Mouse (Mus musculus): Measurements from ENCODE around the gene Stn1. TPM values are rescaled to one million over a fixed set of nuclear protein-coding genes. Genes with fewer than 3 reads are reported as not detected.

Gene Stn1
- total and polyA plus RNA-seq, 3 experiments = 15.7 to 20.0 (median 15.8) TPM

DNA sequence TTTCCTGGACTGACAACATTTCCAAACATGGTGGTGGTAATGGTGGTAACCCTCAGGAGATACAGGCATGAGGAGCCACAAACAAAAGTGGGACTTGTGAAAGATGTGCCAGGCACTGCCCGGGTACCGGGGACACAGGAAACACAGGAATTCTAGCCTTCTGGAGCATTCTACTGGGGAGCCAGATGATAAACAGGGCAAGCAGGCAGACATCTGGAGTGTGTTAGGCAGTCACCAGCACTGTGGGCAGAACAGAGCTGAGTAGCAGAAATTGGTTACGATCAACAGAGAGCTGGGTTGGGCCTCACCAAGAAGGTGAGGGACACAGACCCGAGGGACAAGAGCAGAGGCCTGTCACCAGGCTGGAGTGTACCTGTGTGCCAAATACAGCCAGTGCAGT, 38.4 kb downstream of the Stn1 start:
- Histone ChIP-seq H3K27me3 (ENCODE audit: control insufficient read depth, insufficient read depth, low read length) (no peaks in the 10 kb centered on the region), H3K79me2 (replicated peaks; ENCODE audit: control insufficient read depth, insufficient read depth, low read length) (no peaks in the 10 kb centered on the region), H3K9ac (ENCODE audit: low read depth, low read length) (no peak overlapping the region), H3K27ac (no peak overlapping the region), H3K4me1 (ENCODE audit: control insufficient read depth, insufficient read depth, low read length) (no peaks in the 10 kb centered on the region), H3K36me3 (ENCODE audit: control insufficient read depth, insufficient read depth, low read length) (no peaks in the 10 kb centered on the region), H3K4me3 (no peak overlapping the region)
- DNase-seq = no peak
- TF ChIP-seq CTCF (IDR thresholded peaks at IDR 0.05) (no peak), POLR2A (IDR thresholded peaks at IDR 0.05; ENCODE audit: insufficient read depth, low read depth, low read length) (no peak), EP300 (IDR thresholded peaks at IDR 0.05; ENCODE audit: insufficient read depth, low read depth, low read length) (no peak)
- intact Hi-C loops (cut with DNase I) = no loop called here
- 41% methylated on average over 4 of the region's 4 CpGs for WGBS

DNA sequence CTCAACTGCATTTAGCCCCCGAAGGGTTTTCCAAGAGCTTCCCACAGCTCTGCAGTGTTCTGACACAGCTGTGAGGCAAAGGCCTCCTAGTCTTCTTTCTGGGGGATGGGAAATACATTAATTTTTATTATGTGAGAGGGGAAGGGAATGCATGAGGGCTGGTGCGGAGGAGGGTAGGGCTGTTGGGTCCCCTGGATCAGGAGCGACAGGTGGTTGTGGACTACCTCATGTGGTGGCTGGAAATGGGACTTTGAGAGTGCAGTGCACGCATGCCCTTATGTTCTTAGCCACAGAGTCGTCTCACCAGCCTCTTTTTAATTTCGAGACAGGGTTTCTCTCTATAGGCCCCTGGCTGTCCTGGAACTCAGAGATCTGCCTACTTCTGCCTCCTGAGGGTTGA, 39.6 kb downstream of the Stn1 start:
- Histone ChIP-seq H3K27ac (no peak overlapping the region), H3K79me2 (replicated peaks; ENCODE audit: control insufficient read depth, insufficient read depth, low read length) (no peaks in the 10 kb centered on the region), H3K36me3 (ENCODE audit: control insufficient read depth, insufficient read depth, low read length) (no peaks in the 10 kb centered on the region), H3K4me1 (ENCODE audit: control insufficient read depth, insufficient read depth, low read length) (no peaks in the 10 kb centered on the region), H3K4me3 (no peak overlapping the region), H3K27me3 (ENCODE audit: control insufficient read depth, insufficient read depth, low read length) (no peaks in the 10 kb centered on the region), H3K9ac (ENCODE audit: low read depth, low read length) (no peak overlapping the region)
- DNase-seq = no peak
- intact Hi-C loops (cut with DNase I) = no loop called here
- TF ChIP-seq CTCF (IDR thresholded peaks at IDR 0.05) (no peak), POLR2A (IDR thresholded peaks at IDR 0.05; ENCODE audit: insufficient read depth, low read depth, low read length) (no peak), EP300 (IDR thresholded peaks at IDR 0.05; ENCODE audit: insufficient read depth, low read depth, low read length) (no peak)
- 92% methylated on average over 6 of the region's 6 CpGs for WGBS

DNA sequence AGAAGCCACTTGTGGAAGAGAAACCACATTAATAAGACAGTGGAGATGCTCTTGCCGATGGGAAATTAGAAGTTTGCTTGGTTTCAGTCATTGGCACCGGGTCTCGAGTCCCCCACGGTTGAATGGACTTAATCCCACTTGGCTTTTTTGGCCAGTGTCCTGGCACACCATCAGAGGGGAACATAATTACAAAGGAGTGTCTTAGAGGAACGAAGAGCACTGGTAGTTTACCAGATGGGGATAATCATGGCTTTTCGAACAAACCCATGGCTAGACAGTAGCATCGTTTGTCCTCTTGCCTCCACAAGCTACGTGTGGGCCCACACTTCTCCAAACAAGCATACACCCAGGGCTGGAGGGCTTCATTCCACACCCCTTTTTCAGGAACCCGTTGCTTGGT, 40.0 kb downstream of the Stn1 start:
- intact Hi-C loops (cut with DNase I) = no loop called here
- Histone ChIP-seq H3K36me3 (ENCODE audit: control insufficient read depth, insufficient read depth, low read length) (no peaks in the 10 kb centered on the region), H3K27me3 (ENCODE audit: control insufficient read depth, insufficient read depth, low read length) (no peaks in the 10 kb centered on the region), H3K4me3 (no peak overlapping the region), H3K79me2 (replicated peaks; ENCODE audit: control insufficient read depth, insufficient read depth, low read length) (no peaks in the 10 kb centered on the region), H3K27ac (no peak overlapping the region), H3K4me1 (ENCODE audit: control insufficient read depth, insufficient read depth, low read length) (no peaks in the 10 kb centered on the region), H3K9ac (ENCODE audit: low read depth, low read length) (no peak overlapping the region)
- no peak for DNase-seq
- TF ChIP-seq EP300 (IDR thresholded peaks at IDR 0.05; ENCODE audit: insufficient read depth, low read depth, low read length) = no peak
- TF ChIP-seq CTCF (IDR thresholded peaks at IDR 0.05) = no peak
- TF ChIP-seq POLR2A (IDR thresholded peaks at IDR 0.05; ENCODE audit: insufficient read depth, low read depth, low read length) = no peak
- WGBS = 88% methylated on average over 9 of the region's 9 CpGs

DNA sequence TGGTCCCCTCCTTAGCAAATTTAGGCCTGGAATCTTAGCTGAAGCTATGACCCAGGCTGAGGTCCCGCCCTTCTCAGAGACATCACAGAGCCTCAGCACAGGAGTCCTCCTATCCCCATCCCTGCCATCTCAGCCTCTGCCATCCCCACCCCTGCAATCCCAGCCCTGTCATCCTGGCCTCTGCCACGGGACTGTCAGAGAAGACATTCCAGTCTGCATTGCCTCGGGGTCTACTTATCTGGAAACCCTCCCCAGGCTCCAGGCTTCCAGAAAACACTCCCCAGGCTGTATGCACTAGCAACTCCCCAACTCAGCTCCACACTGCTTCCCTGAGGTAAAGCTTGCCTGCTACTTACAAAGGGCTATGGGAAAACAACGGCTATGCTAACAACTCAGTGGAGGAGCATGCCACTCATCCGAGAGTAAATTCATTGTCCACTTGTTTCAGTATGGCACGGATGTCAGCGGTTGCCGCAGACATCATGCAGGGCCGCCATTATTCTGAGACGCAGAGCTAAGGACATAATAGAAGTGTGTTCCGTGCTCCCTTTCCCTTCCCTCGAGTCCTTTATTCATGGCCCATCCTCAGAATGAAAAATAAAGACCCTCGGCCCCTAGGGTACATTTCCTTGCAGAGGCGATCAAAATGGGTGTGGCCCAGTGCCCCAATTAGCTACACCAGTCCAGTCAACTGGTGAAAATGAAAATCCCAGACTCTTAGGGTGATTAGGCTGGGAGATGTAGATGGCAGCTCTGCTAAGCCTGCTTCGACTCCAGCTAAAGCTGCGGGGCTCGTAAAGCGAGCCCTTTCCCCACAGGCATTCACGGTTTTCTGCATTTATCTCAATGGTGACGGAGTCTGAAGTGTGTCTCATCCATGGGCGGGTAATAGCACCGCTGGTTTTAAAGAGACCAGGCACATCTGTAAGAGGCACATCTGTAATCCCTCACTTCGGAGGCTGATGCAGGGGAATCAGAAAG, 44.0 kb downstream of the Stn1 start:
- DNase-seq = no peak
- Histone ChIP-seq H3K27me3 (ENCODE audit: control insufficient read depth, insufficient read depth, low read length) (no peaks in the 10 kb centered on the region), H3K4me1 (ENCODE audit: control insufficient read depth, insufficient read depth, low read length) (no peaks in the 10 kb centered on the region), H3K4me3 (no peak overlapping the region), H3K9ac (ENCODE audit: low read depth, low read length) (no peak overlapping the region), H3K36me3 (ENCODE audit: control insufficient read depth, insufficient read depth, low read length) (no peaks in the 10 kb centered on the region), H3K79me2 (replicated peaks; ENCODE audit: control insufficient read depth, insufficient read depth, low read length) (no peaks in the 10 kb centered on the region), H3K27ac (no peak overlapping the region)
- 78% methylated on average over 23 of the region's 23 CpGs for WGBS
- intact Hi-C loops (cut with DNase I) = no loop called here
- TF ChIP-seq CTCF (IDR thresholded peaks at IDR 0.05) = no peak
- TF ChIP-seq EP300 (IDR thresholded peaks at IDR 0.05; ENCODE audit: insufficient read depth, low read depth, low read length) = no peak
- TF ChIP-seq POLR2A (IDR thresholded peaks at IDR 0.05; ENCODE audit: insufficient read depth, low read depth, low read length) = no peak

DNA sequence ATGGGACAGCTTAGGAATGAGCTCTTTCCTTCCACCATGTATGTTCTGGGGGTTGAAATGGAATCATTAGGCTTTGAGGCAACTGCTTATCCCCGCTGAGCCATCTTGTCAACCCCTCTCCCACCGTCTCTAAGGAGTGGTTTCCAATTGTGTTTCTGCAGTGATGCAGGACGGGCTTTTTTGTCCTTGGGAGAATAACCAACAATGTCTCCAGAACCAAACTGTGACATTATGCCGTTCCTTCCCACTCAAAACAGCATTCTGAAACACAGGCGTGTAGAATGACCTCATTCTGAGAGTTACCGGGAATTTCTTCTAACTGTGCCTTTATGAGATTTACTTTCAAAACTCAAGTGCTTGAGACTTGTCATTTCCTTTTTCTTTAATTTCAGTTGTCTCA, 44.9 kb downstream of the Stn1 start:
- Histone ChIP-seq H3K9ac (ENCODE audit: low read depth, low read length) (no peak overlapping the region), H3K4me3 (no peak overlapping the region), H3K4me1 (ENCODE audit: control insufficient read depth, insufficient read depth, low read length) (no peaks in the 10 kb centered on the region), H3K36me3 (ENCODE audit: control insufficient read depth, insufficient read depth, low read length) (no peaks in the 10 kb centered on the region), H3K79me2 (replicated peaks; ENCODE audit: control insufficient read depth, insufficient read depth, low read length) (no peaks in the 10 kb centered on the region), H3K27ac (no peak overlapping the region), H3K27me3 (ENCODE audit: control insufficient read depth, insufficient read depth, low read length) (no peaks in the 10 kb centered on the region)
- DNase-seq = no peak
- TF ChIP-seq POLR2A (IDR thresholded peaks at IDR 0.05; ENCODE audit: insufficient read depth, low read depth, low read length) (no peak), EP300 (IDR thresholded peaks at IDR 0.05; ENCODE audit: insufficient read depth, low read depth, low read length) (no peak), CTCF (IDR thresholded peaks at IDR 0.05) (no peak)
- 77% methylated on average over 6 of the region's 6 CpGs for WGBS
- intact Hi-C loops (cut with DNase I) = no loop called here

DNA sequence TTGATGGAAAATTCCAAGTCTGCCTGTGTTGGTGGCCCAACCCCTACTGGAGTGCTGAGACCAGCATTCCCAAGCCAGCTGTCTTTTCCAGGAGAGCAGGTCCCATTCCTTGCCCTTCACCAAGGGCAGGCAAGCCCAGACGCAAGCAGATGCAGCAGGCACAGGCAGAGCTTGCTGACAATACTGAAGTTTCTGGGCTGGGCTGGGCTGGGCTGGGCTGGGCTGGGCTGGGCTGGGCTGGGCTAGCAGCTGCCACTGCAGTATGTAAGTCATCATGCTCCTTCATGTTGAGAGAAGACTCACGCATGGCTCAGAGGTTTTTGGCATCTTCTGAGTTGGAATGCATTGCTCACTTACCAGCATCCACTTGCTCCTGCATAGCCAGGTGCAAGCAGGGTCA, 45.5 kb downstream of the Stn1 start:
- TF ChIP-seq CTCF (IDR thresholded peaks at IDR 0.05) = no peak
- no peak for TF ChIP-seq POLR2A (IDR thresholded peaks at IDR 0.05; ENCODE audit: insufficient read depth, low read depth, low read length)
- TF ChIP-seq EP300 (IDR thresholded peaks at IDR 0.05; ENCODE audit: insufficient read depth, low read depth, low read length) = no peak
- no peak overlapping the region for H3K27ac ChIP-seq
- intact Hi-C loops (cut with DNase I) = no loop called here
- no peaks in the 10 kb centered on the region for H3K79me2 ChIP-seq (replicated peaks; ENCODE audit: control insufficient read depth, insufficient read depth, low read length)
- H3K9ac ChIP-seq (ENCODE audit: low read depth, low read length) = no peak overlapping the region
- DNase-seq = no peak
- no peaks in the 10 kb centered on the region for H3K27me3 ChIP-seq (ENCODE audit: control insufficient read depth, insufficient read depth, low read length)
- H3K4me3 ChIP-seq = no peak overlapping the region
- peaks cover 2% of the 10 kb centered on the region; the same call in 1 of the 2 replicates for H3K4me1 ChIP-seq (ENCODE audit: control insufficient read depth, insufficient read depth, low read length)
- WGBS = 66% methylated on average over 2 of the region's 2 CpGs
- no peaks in the 10 kb centered on the region for H3K36me3 ChIP-seq (ENCODE audit: control insufficient read depth, insufficient read depth, low read length)

Data from heart, adult 2 months (tissue).